Mouse (Mus musculus) ES-E14 (cell line): ENCODE results near the gene 6430550D23Rik.

Experiments used
- HCFC1 ChIP-seq: IDR thresholded peaks from 2 replicates; pipeline ENCODE4 v1.6.1; 2012; ENCODE audit warnings: low read length, inconsistent platforms, borderline replicate concordance; ENCODE audit not compliant: insufficient read depth
- ZNF384 ChIP-seq: IDR thresholded peaks from 2 replicates; pipeline ENCODE4 v1.6.1; 2012; ENCODE audit warnings: low read depth, low read length, inconsistent platforms

DNA sequence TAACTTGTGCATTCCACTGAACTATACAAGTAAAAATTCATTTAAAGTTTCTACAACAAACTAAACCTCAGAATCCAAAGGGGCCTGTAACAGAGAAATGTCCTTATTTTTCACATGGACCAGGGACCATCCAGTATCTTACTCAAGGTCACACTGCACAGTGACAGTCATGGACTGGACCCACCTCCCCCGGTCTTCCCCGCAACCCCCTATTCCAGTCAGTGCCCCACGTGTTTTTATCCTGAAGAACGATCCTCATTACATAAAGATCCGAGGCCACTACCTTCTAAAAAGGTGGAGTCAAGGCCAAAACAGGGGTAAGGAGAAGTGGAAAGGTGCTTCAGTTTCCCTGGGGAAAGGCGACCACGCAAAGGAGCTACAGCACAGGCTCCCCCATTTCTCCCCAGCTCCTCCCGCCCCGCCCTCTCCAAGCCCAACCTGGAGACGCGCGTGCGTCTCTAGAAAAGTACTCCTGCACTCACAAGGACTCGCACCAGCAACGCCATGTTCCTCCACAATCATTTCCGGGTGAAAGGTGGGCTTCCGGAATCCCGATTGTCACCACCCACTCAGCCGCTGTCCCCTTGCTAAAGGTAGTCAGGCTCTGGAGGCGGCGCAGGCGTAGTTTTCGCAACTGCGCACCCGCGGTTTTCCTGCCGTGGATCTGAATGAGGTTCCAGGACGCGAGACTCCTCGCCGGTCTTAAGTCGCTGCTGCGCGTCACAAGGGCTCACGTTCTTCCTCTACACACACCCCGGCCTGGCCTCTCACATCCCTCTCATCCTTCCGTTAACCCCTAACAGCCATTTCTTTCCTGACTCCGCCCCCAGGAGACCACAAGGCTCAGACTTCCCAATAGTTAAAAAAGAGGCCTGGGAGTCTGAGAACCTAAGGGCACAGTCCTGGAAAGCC is 78.0 kb downstream of the 6430550D23Rik start, which contains the start of gene Uqcc1:
- TF ChIP-seq ZNF384 = 0 out of 2 replicates have a peak, but pooled peaks have one; percentile 27
- peak; percentile 78; the same call in 1 of the 2 replicates for TF ChIP-seq HCFC1
